Mouse (Mus musculus): ENCODE results near the gene Ppp1r32.

DNA sequence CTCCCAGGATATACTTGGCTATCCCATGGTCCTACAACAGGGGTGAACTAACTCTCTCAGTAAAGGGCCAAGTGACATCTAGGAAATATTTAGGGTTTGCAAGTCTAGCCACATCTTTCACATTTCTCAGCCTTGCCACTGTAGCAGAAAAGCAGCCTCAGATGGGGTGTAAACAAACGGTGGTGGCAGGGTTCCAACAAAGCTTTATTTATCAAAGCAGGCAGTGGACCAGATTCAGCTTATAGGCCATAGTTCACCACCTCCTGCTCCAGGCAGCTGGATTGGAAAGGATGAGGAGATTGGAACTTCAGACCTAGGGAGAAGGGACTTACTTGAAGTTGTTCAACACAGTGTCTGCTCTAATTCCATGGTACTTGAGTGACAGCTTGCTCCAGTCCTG is 58.0 kb downstream of the Ppp1r32 start:
- TF ChIP-seq CTCF (IDR thresholded peaks at IDR 0.05; ENCODE audit: control insufficient read depth, insufficient read depth, insufficient read length): no peak
- no peak for TF ChIP-seq USF1 (IDR thresholded peaks at IDR 0.05; ENCODE audit: low read depth)
- no peak for TF ChIP-seq MYOD1 (IDR thresholded peaks at IDR 0.05; ENCODE audit: control insufficient read depth, insufficient read length, low read depth)
- no peak for TF ChIP-seq MAX (IDR thresholded peaks at IDR 0.05)
